Mouse (Mus musculus) spleen, adult 12 weeks (tissue): ENCODE results near the gene Prkcq.
"Not testable (repeated sequence)": the region's sequence is repeated elsewhere in the genome, so short reads cannot be mapped to it uniquely, and the experiment has no call there.

ENCODE experiments used
- DNase-seq: peaks from one replicate; pipeline ENCODE4 v3.0.0; 2022; ENCODE audit warnings: low spot score

Prkcq gene

DNA sequence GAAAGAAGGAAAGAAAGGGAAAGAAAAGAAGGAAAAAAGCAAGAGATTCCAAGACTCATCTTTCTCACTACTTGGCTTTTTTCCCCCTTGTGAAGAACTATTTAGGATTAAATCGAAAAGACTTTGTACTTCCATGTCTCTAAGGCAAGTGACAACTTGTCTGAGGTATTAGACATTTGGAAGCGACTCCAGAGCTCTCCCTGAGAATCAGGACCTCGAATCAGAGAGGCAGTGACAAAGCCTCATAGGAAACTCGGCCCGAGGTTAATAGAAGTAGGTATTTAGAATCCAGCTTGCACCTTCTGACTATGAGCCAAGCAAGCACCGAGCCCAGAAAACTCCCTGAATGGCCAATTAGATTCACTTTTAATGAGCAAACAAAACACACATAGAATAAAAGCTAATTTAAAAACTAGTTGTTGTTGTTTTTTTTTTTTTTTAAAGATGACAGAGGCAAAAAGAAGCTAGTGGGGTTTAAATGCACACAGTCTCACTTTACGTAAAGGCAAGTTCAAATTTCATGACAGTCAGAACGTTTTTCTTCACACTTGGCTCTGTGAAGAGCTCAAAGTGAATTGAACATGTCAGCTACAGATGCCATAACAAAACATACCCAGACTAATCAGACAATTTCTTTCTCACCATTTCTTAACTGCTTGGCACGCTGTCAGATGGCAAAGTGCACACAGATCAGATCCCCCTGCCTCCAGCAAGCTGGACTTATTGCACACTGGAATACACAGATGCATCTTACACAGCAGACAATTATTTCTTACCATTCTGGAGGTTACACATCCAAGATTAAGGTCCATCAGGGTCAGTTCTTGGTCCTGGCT, 119.9 kb downstream of the Prkcq start:
- DNase-seq, result no peak

DNA sequence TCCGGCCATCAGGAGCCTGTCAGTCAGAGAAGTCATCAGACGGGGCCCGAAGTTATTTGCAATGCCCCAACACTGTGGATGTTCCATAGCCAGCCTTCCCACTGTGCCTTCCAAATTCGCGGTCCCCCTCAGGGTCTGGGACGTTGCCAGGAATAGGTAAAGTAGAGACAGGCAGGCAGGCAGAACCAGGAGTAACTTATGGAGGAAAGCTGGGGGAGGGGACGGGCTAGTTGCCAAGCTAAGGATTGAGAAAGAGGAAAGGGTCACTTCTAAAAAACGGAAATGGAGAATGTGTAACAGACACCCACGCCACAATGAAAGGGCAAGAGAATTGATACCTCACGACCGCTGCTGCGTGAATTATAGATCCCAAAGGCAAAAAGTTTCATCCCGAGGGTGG, 121.2 kb downstream of the Prkcq start:
- no peak for DNase-seq

DNA sequence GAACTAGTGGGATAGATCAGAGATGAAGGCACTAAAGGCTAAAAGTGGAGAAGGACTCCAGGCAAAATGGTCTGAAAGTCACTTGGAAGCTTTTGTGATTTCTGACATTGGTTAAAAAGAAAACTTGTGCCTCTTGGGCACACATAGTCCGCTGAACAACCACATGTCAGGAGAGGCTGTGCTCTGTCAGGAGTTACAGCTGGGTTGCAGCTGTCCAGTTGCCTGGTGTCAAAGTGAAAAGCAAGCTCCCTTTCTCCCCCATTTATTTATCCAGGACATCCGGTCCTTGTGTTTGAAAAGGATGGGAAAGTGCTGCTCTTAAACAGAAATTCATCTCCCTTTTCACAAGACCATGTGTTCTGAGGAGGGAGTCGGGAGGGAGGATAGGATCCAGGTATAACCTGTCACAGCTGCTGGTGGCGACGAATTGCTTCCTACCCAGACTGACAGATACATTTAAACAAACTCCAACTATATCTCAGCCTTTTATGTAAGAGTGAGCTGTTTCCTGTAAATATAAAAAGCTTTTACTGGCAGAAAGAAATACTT, 122.8 kb downstream of the Prkcq start:
- DNase-seq, result no peak

DNA sequence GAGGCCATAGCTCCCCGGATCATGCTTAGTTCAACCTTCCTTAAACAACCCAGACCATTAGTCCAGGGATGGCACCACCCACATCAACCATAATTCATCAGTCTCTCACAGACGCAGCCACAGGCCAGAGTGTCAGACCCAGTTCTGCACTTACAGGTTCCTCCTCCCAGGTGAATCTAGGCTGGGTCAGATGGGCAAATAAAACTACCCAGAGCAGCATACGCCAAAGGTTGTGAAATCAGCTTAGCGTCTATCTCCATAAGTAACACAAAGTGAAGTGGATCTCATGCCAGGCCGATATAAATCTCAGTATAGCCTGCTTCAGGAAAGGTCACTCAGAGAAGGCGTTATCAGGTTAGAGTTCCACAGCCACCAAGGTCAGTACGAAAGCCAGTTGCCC, 126.9 kb downstream of the Prkcq start:
- no peak for DNase-seq

DNA sequence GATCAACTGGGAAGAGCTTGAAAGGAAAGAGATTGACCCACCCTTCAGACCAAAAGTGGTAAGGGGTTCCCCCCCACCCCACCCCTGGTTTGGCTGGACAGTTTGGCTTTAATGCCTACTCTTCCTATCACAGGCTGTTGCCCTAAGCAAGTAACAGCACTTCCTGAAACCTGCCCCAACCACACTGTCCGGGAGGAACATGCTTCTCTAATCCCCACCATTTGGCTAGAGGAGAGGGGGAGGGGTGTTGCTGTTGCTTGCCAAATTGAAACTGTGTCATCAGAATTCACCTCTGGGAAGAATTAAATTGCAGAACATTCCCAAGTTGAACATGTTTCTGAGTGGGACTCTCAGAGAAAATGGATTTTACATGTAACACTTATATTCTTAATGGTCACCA, 127.5 kb downstream of the Prkcq start:
- DNase-seq, result no peak

DNA sequence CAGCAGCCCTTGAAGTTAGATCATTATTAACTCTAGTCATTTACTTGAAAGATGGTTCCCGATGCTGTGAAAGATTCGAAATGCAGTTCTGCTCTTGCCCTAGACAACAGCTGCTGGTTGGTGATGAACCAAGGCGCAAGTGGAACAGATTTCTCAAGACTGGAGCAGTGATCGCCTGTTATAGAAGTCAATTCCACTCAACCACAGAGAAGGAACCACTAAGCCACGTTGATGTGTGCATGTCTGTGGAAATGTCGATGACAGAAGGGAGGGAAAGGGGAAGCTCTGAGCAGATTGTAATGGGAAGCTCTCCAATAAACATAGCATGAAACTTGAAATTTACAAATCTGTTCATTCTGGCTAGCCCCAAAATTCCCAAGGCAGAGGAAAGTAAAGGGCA, 128.5 kb downstream of the Prkcq start:
- no peak for DNase-seq

DNA sequence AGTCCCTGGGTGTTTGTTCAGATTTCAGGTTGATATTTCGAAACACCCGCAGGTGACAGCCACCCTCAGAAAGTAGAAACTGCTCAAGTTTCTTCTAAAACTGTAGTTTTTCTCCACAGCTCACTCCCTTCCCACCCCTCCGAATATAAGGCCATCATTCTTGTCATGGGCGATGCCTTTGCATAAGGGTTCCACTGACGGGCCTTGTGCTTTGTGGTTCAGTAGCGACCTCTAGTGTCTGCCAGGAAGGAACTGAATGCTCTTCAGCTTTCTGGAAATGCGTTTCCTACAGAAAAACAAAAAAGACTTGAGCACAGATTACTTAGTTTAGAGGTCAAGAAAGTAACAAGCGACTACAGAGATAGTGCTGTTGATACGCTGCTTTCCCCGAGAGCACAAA, 148.3 kb downstream of the Prkcq start:
- no peak for DNase-seq

DNA sequence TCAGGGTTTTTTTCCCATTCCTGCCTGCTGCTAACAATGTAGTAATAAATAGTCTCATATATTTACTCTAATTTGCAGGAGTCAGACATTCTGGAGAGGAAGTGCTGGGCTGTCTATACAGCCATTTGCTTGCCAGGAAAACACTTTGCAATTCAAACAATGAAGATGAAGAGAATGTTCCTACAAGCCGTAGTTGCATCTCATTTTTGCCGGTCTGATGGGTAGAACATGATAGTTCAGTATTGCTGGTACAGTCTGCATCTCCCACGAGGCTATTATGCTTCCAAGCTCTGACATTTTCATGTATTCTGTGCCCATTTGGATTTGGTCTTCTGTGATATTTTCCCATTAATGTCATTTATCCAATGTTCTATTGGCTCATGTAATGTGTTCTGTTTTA, 150.5 kb downstream of the Prkcq start:
- DNase-seq, result no peak

DNA sequence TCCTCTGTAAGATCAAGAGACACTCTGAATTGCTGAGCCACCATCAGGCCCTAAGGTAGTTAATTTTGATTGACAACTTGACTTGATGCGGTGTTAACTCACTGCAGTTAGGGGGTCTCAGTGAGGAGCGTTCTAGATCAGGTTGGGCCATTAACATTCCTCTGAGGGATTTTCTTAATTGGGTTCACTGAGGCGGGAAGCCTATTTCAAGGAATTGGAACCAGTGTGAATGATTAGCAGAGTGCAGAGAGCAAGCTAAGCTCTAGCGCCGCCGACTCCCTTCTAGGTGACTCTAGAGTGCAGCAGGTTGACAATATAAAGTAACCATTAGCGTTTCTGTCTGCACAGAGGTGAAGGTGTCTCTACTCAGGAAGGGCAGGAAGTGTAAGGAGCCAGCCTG, 155.4 kb downstream of the Prkcq start:
- DNase-seq, result no peak

DNA sequence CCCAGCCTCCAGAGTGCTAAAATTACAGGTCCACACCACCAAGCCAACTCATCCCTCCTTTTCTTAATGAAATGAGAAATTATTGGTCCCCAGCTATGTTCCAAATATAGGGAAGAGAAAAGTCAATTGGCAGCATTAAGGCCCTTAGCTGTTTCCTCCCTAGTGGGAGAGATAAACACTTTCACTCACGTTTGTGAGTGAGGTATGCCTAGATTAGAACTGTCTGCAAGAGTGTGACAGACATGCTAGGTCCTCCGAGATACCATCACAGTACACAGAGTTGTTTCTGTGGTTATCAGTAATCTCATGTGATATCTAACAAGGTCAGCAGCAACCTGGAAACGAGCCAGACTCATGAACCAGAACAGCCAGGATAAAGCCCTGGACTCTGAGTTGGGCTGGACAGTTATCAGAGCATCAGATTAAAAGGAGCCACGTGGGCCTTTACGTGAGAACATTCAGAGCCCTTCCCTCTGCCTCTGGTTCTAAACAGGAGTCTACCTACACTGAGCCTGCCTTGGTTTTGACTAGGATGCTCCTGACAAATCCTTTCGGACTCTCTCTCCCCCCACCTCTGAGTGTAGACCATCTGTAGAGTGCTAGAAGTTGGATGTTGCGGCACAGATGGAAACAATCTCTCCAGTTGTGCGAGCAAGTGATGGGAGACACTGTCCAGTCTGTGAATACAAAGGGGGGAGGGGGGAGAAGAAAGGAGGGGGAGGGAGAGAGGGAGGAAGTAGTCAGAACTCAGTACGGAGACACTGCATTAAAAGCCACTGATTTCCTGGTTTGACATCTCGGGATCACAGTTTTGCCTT, 157.7 kb downstream of the Prkcq start:
- DNase-seq, result no peak

DNA sequence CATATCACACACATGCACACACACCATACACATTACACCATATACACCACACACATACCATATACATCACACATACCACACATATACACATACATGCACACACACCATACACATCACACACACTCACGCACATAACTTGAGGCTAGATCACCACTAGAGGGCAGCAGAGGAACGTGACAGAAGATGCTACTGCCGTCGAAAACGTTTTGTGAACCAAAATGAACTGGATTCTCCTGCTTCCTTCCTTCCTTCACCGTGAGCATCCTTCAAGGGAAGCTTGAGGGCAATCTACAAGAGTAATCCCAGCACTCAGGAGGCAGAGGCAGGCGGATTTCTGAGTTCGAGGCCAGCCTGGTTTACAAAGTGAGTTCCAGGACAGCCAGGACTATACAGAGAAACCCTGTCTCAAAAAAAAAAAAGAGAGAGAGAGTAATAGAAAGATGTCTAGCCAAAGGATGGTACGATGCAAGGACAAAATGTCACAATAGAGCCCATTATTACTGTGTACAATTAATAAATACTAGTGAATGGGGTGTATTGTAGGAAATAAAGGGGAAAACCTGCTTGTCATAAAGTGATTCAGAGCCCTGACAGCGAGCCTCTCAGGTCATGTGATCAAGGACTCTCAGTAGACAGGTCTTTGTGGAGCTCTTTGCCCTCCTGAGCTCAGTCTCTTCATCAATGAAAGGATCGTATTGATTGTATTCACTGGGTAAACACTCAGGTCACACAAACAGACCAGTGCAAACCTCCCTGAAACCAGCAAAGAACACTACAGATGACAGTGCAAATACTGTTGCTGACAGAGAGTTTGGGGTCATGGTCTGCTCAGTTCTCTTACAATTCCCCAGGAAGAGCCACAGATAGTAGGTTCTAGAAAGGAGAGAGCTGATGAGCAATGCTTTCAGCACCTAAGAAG, 159.9 kb downstream of the Prkcq start:
- peak; percentile 52 for DNase-seq

DNA sequence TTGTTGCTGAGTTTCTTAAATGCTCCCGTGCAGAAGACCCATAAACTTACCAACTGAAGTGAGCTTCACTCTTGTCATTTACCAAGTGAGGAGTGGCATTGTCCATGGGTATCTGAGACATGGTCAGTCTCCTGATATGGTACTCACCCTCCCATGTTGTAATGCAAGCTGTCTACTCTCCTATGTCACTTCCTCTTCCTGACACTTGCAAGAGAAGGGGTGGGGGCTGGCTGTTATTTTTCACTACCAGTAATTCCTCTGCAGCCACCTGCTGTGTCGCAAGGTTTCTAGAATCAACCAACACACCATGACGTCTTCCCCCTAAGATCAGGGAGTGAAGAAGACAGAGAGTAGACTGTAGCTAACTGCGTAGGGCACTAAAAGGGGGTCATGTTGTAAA, 160.6 kb downstream of the Prkcq start:
- no peak for DNase-seq

DNA sequence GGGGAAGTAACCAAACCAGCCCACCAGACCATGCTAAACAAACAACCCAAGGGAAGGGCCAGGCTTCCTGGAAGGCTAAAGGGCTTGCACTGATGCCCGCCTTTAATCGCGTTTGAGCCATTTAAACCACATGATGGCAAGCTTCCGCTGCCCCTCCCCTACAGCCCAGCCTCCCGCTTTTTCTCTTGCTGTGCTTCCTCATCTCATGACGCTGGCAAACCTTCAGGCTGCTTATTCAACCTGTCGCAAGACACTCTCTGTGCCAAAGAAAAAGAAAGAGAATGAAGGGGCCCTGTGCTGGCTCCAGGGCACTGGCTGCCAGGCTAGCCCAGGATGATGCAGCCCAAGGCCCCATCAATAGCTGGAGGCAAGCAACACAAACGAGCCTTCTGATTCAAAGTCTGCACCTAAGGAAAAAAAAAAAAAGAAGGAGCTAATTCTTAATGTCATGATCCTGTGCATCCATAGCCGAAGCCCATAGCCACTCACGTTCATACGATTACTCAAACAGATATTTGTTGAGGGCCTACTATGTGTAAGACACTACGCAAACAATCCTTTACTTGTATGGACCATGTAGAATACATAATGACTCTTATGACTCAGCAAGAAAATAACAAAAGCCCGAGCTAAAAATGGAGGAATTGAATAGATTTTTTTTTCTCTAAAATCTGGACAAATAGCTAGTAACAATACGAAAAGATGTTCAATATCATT, 161.6 kb downstream of the Prkcq start:
- peak; percentile 14 for DNase-seq

DNA sequence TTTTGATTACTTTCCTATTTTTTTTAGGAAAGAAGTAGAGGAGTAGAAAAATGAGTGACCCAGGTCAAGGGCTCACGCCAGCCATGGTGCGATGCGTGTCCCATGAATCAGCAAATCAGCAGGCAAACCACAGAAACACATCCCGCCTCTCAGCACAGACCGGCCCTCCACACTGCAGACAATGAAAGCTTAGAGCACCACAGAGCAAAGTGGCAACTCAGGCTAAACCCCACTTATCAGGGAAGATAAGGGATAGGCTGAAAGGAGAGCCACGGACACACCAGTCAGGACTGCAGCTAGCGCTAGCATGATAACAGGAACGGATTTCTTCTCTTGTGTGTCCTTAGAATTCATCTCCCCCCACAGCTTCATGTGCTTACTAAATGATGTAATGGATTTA, 164.4 kb downstream of the Prkcq start:
- DNase-seq, result no peak

DNA sequence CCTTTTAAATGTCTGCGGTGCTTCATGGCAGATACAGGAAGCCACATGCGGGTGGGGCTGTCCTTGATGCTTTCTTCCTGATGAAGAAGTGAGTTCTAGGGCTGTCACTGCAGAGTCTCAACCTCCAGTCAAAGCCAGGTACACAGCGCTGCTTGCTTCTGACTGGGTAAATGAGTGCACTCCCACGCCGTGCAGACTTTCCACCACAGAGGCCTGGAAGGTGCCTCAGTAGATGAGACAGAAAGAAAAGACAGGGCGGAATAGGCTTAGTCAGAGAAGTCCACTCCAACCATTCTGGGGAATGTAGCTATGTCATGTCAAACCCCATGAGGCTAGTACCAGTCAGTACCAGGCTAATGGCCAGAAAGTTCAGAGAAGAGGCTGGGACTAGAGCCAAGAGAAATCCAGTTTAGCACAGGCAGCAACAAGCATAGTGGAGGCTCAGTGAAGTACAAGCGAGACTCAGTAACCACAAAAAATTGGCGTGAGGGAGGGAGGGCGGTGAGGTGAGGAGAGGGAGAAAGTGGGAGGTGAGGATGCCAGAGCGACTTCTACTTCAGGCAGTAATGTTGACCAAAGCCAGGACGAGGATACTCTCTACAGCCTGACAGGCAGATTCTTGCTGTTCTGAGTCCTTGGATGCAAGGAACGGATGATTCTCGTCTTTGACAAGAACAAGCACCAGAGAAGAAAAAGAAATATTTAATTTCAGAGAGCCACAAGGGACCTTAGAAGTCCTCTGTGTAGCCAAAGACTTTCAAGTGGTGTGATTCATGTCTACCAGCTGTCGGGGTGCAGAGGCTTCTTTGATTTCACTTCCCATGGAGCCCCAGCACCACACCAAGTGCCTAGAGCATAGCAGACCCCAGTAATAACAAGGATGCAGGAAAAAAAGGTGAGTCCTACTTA, 167.3 kb downstream of the Prkcq start:
- DNase-seq, result no peak

DNA sequence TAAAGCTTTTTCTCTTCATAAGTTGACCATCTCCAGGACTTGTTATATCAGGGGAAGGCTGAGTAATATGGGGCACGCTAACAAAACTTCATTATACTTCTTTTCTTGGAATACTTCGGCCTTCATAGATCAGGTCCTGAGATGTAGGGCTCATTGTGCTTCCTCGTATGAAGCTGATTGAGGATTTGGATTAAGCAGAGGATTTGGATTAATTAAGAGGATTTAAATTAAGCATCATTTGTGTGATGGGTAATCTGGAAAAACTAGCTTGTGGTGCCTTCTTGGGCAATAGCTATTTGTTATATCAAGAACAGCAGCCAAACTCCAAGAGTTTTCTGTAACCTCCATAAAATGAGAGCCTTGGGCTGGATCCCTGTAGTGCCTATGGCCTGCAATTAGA, 172.8 kb downstream of the Prkcq start:
- DNase-seq, result no peak

DNA sequence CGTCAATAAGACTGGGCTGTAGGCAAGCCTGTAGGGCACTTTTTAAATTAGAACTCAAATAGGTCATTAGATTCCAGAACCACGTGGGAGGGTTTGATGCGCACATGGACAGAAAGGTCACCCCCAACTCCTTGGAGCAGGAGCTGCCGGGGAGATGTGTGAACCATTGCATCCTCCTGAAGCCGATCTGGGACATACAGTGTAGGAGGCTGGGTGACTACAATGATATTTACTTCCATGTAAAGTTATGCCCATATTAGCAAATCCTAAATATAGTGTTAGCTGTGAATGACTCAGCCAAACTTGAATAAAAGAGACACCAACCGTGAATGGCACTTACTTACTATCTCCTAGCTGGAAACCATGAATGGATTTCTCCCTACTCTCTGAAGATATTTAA, 174.5 kb downstream of the Prkcq start:
- DNase-seq, result not testable (repeated sequence)

DNA sequence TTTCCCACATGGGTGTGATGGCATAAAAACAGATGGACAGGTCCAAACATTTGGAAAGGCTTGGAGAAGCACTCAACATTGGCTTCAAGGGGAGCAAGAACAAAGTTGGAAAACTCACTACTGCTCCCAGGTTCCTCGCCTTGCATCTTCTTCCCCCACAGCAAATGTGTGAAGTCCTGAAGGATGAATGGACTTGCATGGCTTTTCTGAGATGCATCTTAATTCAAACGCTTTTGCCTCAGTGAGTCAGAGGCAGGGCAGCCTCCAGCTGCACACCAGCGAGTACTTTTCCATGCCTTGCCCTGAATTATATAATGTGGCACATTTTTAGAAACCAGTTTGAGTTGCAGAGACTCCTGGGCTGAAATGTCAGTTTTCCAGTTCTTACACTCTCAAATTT, 175.9 kb downstream of the Prkcq start:
- no peak for DNase-seq
